Mouse (Mus musculus) kidney, adult 11 months (tissue): Measurements from ENCODE around the gene Mettl24.
"Not testable (repeated sequence)": the region's sequence is repeated elsewhere in the genome, so short reads cannot be mapped to it uniquely, and the experiment has no call there.

Source experiments
- DNase-seq: peaks from one replicate; pipeline ENCODE4 v3.0.0; 2022

Mettl24 gene

DNA sequence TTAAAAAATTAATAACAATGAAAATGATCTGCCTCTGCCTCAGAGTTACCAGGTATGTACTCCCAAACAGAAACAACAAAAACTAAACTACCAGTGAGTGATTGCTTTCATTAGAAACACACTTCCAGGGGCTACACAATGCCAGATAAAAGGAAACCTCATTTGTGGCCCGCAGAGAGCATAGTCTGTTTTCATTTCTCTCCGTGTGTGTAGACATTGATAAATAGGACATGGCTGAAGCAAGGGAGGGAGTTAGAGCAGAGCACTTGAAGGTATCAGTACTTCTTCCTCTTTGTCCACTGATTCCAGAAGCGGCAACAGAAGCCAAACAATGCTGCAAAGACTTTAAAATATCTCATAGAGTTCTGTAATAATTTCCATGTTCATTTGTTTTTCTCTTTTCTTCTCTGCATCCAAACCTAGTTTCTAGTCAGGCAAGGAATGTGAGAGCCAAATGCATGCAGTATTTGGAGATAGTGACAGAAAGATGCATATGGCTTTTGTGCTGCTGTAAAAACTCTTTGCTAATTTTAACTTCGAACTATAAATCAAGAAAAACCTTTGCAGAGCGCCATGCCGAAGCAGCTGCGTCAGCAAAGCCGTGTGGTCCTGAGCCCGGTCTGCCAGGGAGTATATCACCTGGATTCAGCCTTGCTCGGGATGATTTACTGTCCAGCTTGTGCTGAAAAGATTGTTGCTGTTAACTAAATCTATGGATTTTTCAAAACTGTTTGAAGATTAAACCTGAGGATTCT, 67.4 kb downstream of the Mettl24 start:
- DNase-seq, result no peak

DNA sequence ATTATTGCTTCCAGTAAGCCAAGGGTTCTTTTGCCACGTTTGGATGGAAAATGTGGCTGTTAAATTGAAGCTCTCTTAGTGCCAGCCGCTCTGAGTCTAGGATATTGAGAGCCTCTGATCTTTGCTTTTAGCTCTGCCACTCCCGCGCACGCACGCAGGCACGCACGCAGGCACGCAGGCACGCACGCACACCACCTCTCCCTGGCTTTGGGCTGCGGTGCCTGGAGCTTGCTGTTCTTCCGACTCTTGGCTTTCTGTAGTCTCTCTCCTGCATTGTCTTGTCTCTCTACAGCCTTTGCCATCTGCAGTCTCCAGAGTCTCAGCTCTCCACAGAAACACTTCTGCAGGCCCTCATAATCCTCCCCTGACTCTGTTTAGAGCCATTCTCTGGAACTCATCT, 68.1 kb downstream of the Mettl24 start:
- no peak for DNase-seq

DNA sequence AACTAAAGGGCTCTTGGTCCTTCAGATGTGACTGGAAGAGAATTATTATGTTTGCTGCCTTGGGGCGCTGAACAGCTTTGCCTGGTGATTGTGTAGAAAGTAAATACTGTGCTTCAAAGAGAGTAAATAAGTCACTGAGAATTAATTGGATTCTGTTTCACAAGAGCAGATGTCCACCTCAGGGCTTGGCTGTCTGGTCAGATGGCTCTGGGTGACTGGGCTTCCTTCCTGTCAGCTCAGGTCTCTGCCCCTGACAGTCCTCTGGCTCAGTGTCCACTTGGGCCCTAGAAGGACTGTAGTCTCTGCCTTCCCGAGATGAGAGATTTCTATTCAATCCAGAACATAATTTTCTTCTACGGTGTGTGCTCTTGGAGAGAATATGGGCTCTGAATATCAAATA, 70.0 kb downstream of the Mettl24 start:
- DNase-seq, result no peak

DNA sequence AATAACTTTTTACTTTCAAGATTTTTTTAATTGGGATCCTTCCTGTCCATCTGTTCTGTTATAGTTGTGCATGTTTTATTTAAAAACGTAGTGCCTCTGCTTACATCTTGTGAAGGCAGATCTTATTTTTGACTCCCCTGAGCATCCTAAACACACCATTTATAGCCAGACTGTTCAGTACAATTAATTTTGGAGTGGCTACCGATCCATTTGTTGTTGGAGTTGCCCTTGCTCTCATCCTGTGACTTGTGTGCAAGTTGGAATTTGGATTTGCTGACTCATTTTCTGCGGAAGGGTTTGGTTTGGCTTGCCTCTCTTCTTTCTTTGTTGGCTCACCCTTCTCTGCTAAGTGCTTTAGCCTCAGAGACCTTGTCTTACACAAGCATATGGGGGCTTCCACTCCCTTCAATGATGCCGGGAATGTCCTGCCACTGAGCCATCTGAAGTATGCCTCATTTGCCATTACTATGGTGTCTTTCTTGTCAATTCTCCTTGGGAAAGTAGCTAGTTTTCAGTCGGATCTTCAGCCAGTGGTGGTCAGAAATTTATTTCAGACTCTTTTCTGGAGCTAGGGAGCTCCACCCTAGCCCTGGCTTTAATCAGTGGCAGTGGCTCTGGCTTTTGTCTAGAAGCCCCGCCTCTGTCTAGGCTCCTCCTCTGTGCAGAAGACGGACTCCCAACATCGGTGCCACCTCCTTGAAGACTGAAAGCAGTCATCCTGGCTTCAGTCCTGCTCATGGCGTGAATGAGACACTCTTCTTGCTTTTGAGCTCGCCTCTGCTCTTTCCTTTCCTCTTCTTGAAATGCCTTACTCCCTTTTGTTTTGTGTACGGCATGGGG, 75.3 kb downstream of the Mettl24 start:
- no peak for DNase-seq

DNA sequence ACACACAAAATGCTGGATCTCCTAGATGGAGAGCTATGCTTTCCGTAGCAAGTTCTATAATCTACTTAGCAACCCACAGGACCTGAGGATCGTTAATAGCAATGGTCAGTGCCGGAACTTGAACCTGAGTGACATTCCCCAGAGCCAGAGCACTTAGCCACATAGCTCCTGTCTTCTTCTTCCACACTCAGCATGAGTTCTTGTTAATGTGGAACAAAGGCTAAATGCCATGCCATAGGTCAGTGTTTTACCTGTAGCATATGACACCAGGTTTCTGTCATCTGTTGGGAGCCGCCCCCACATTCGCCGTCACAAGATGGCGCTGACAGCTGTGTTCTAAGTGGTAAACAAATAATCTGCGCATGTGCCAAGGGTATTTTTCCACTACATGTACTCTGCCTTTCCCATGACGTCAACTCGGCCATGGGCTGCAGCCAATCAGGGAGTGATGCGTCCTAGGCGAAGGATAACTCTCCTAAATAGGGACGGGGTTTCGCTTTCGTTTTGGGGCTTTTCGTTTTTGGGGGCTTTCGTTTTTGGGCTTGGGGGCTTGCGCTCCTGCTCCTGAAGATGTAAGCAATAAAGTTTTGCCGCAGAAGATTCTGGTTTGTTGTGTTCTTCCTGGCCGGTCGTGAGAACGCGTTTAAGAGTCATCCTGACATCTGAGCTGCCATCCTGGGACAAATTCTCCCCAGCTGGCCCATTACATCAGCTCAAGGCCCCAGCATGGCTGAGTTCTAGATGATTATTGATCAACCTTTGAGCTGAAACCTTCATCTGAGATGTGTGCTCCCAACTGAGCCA, 76.5 kb downstream of the Mettl24 start:
- DNase-seq, result not testable (repeated sequence)

DNA sequence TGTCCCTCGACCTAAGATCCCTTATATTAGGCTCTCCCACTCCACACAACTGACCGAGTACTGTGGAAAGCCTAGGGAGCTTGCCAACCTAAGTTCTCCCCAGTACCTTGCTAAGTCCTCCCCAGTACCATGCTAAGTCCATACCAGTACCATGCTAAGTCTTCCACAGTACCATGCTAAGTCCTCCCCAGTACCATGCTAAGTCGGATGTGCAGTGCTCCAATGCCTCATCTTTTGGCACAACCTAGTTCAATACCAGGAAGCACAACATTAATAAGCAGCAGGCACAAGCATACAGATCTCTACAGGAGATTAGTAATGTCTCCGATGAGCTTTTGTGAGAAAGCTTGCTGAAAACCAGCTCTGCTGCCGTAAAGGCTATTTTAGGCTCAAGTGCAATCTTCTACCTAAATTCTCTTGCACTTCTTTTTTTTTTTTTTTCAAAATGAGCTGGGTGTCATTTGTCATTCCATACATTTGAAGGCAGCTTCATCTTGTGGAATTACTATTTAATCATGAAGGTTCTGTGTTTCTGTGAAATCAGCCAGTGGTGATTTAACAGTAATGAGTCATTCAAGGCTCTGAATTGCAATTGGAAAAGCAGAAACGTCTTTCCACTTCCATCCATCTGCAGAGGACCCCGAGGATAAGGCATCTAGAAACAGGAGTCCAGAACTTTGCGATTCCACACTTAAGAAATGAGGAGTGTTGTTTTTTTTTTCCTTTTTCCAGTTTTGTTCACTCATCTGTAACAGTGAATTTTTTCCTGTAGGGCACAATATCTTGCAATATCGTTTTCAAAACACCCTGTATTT, 77.3 kb downstream of the Mettl24 start:
- no peak for DNase-seq

DNA sequence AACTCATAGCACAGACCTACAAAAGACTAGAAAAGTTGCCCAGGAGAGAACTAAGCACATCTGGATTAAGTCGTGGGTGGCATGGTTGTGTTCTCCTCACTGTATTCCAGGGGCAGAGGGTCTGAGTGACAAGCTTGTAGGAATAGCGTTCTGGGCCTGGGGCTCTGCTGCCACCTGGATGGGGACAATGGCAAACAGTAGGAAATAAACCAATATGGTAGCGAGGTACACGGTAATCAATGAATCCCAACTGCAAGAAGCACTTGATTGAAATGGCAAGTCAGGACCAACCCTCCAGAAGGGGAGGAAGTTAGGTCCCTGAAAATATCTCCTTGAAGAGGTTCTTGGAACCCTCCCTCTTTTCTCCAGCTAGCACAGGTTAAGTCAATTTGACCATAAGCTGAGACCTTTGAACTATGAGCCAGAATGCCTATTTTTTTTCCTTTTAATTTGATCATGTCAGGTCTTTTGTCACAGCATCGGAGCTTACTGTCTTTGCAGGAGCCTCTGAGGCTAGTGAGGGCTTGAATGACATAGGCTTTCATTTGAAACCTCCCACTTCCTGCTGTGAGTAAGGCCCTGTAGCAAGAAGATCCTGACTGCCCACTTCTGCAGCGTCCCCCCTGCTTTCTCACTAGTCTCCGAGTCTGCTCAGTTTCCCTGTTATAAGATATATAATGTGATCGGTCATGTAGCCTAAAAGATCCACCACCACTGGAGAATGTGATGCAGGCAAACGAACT, 78.1 kb downstream of the Mettl24 start:
- no peak for DNase-seq

DNA sequence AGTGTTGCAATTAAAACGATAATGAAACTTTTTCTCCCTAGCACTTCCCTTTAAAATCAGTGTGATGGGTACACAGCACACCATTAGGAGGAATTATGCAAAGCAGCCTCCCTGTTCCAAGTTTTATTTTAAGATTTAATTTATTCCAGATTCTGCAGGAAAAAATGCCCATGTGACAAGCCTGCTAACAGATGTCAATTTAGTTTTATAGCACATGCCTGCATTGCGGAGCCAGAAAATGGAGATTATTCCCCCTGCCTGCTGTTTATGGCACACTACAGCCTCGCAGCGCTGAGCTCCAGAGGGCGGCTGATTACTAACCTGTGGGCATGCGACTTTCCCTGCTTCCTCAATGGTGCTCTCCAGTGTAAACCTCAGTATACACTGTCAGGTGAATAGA, 79.5 kb downstream of the Mettl24 start:
- no peak for DNase-seq

DNA sequence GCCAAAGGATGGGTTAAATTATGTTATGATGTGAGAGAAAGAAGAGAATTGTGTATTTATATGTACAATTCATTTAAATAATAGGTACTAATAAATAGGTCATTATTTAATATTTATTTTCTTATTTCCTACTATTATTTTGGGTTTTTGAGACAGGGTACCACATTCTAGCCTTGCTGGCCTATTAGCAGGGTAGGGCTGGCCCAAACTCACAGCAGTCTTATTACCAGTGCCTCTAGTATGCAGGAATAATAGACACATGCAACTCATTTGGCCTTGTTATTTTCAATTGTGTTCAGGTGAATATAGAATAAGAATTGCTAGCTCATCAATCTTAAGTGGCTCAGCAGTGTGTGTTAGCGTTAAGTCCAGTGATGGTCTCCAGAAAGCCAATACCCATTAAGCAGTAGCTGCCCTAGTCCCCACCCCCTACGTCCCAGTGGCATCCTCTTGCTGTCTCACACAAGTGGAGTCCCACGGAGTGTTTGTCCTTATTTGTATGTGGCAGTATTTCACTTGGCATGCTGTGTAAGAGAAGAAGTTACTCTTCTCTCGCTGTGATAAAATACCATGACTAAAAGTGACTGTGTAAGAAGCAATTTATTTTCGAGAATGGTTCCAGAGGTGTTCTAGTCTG, 80.1 kb downstream of the Mettl24 start:
- DNase-seq, result no peak

DNA sequence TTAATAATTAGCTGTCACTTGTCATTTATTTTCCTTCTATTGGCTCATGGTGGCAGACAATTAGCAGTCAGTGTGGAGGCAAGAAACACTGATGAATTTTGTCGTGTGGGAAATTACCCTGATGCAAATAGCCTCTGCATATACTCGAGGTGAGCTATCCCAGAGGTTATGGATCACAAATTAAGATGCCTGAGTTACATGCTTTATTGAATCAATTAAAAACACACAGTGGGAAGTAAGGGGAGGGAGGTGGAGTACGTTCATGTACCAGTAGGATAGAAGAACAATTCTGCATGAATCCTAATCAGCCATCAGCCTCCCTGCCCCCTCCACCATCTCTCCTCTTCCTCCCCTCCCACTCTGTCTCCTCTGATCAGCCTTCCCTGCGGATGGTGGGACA, 89.2 kb downstream of the Mettl24 start:
- no peak for DNase-seq

DNA sequence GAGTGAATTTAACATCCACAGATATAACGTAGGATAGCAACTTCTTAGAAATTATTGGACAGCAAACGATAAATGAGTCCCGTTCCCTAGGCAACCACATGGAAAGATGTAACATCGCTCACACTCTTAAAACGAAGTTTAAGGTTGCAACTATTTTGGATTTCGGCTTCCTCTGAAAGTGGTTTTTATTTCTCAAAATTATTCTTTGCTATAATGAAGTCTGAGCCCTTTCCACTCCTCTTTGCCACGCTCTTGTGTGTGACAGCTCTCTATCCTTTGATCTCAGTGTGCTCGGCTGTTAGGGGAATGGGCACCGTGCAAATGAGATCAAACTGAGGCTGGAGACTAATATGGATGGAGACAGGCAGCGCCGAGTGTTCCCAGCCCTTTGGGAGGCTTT, 92.1 kb downstream of the Mettl24 start:
- no peak for DNase-seq

DNA sequence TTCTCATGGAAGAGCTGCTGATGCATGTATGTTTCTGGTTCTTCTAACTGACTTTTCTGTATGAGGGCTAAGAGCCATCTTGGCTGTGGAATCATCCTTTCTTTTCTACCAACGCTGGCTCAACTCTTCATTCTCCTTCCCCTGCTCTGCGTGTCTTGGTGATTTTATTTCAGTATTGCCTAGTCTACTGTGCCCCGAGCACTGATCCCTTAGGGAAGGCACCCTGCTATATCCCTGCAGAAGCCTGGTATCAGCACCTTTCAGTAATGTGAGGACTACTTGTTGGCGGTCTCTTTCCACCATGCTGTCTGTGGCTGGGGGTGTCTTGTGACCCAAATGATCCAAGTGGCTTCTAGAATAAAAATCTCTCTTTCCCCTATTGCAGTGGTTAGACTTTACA, 92.6 kb downstream of the Mettl24 start:
- DNase-seq, result no peak

DNA sequence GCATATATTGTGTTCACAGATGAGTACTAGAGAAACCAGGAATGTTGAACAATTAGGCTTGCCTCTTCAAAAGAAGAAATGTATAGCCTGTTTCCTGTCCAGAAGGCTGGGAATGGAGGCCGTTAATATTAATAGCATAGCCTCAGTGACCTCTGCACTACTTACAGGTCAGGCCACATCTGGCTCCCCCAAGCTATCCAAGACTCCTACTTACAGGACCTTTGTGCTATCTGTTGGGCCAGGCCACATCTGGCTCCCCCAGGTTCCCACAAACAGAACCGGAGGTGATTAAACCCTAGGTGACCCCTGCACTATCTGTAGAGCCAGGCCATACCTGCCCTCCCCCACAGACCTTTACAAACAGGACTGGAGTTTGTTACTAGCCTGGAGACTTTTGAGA, 94.1 kb downstream of the Mettl24 start:
- no peak for DNase-seq

DNA sequence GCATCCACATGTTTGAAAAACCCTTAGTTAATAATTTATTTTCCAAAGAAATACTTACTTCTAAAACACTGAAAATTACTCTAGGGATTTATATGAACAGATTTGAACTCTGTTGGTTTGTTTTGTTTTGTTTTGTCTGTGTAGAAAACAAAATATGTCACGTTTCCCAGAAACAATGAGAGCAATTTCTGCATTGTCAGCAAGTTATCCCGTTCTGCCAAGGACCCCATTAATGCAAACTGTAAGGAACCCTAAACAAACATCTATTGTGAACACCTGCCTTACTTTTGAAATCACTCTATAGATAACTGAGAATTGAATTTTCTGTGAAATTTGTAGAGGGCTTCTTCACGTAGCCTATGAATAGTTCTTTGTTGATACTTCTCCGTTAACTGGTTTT, 95.4 kb downstream of the Mettl24 start:
- DNase-seq, result no peak

DNA sequence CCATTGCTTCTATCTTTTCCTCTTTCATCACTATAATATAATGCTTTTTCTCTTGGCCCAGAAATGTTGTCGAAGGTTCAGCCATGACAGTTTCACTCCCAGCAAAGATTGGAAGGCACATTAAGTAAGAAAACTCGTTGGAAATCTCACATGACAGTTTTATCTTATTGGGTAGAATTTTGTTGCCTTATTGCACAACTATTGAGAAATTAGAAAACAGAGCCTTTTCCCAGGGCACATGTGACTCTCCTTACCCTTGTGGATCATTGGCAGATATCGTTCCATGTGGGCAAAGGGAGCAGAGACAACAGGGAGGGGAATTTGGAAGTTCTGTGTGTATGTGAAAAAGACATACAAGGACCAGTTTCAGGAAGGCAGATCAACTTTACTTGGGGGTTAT, 107.3 kb downstream of the Mettl24 start:
- no peak for DNase-seq

DNA sequence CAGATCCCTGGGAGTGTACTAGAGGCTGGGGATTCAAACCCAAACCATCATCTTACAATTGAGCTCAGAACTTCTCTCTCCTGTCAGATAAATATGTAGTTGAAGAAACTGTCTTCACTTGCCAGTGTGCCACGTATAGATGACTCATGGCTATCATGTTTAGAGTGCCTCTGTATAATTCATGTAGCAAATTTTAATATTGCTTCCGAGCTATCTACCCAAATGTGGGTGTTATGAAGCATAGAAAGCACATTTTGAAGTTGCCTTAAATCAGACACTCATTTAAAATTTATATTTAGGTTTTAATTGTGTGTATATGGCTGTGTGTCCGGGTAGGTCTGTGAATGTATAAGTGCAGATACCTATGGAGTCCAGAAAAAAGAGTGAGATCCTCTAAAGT, 109.0 kb downstream of the Mettl24 start:
- no peak for DNase-seq

DNA sequence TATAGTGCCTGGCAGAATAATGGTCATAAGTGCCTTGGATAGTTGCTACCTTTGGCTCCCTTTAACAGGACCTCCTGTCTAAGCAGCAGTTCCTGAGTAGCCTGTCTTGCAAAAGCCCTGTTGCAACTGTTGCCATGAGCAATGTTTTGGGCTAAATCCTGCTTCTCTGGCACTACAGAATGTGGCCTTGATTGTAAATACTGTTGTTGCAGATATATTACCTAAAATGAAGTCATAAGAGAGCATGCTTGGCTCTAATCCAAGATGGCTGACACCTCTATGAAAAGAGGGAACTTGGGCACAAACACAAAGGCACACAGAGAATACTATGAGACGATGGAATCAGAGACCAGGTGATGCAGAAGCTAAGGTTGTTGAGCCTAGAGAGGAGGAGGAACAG, 122.1 kb downstream of the Mettl24 start:
- DNase-seq, result no peak

DNA sequence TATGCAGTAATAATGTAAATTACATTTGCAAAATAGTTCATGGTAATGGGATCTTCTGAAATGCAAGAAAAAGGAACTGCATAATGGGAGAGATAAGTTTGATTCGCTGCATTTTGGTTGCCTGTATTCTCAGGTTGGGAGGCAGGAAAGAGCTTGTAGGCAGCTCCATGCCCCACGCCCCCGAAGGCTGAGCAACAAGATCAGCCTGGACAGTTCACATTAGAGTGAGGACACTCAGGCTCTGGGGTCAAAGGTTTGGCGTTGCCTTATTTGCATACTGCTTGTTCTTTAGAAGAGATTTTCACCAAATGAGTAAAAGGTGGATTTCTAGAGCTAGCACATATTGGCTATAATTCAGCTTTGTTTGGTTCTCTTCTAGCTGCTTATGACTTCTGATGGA, 123.1 kb downstream of the Mettl24 start:
- DNase-seq, result peak; percentile 24

DNA sequence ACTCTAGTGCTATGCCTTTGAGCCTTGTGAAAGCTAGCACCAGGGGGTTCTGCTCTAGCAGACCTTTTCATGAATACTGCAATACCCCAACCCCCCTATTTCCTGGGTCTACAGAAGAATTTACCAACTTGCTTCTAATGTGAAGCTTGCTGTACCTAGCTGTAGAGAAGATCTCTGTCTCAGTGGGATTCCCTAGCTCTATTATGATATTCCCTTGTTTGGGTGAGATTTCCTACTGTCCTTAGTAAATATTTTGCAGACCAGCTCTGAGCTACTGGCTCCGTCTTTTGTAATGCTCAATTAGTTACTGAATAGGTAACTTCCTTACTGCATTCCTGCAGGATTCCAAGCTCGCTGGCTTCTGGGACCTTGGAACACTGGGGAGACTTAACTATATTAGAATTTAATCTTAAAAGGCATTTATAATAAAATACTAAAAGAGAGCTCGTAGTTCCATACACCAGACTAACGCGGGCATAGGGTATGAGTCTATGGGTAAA, 126.4 kb downstream of the Mettl24 start:
- peak; percentile 40 for DNase-seq

DNA sequence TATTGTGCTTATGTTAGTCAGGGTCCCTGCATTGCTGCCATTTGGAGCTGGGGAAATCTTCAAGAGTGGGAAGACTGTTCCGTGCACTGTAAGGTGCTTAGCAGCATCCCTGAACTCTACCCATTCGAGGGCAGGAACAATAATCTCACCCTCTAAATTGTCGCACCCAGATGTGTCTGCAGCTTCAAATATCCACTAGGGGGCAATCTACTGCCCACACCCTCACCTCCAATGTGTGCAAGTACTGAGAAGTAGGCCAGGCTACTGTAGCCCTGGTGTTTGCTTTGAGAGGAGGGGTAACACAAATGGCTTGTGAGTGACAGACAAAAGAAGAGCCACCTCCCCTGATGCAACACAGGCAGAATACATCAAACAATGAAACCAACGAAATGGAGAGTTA, 130.5 kb downstream of the Mettl24 start:
- no peak for DNase-seq

DNA sequence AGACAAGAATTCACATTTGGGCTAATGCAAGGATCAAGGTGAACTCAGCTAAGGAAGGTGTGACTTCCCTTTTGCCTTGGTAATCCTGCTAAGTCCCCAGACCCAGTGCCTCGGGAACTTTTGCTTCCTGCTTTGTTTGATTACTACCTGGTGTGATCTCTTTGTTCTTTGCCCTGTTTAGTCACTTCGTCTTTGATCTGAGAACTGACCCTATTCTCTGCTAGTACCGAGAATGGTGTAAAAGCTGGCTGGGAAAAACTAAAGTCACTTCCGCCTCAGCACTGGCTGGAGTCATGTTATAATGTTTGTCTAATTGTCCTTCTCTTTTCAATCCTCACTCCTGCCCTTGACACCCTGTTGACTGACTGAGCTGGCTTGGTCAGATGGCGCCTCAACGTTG, 133.4 kb downstream of the Mettl24 start:
- no peak for DNase-seq
